Mouse (Mus musculus) heart, postnatal 14 days (tissue): ENCODE measurements at regions not wholly inside any gene's neighbourhood (a gene's known extent, or its start where the extent isn't known, plus 50 kb on each side); places are given as distances from the start of the nearest gene placed in this dataset.
"Not testable (repeated sequence)": the region's sequence is repeated elsewhere in the genome, so short reads cannot be mapped to it uniquely, and the experiment has no call there.

Source experiments
- DNase-seq, 2 experiments: peaks; one replicate each; pipeline ENCODE4 v3.0.0; 2021 to 2022
- intact Hi-C: fragments of 180-260 bp; cut with DNase I; formaldehyde crosslinking; loops from one replicate; pipeline ENCODE4 v1.15.1; 2025

DNA sequence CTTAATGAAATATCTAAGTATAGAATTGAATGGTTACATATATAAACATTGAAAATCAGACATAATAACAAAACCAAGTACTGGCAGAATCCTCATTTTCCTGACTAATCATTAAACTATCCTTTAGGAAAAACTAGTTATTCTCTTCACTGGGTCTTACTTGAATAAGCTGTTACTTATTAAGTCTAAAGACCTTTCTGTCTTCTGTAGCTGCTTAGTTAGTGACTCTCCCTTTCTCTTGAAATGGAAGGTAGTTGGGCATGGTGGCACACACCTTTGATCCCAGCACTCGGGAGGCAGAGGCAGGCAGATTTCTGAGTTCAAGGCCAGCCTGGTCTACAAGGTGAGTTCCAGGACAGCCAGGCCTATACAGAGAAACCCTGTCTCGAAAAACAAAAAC lies 135.9 kb upstream of the Abcb5 start:
- intact Hi-C loops = not testable (repeated sequence)

DNA sequence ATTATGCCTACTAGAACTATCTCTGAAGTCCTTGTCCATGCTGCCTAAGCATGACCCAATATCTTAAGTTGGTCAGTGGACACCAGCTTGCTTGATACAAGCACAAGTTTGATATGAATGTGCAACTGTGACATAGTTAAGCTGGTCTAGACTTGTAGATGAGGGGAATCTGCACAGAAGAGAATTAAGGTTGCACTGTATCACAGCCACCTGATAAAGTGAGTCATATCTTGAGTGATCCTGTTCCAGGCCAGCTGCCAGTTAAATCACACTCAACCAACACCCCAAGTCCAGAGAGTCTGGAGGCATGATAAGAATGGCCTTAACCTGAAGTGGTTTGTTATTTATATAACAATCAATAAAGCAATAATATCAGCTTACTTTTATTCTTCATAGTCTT lies 133.5 kb upstream of the Abcb5 start:
- intact Hi-C loops = no loop called here
- no peak for DNase-seq

More for the DNA sequence above, 135.9 kb upstream of the Abcb5 start:
- DNase-seq = not testable (repeated sequence)

DNA sequence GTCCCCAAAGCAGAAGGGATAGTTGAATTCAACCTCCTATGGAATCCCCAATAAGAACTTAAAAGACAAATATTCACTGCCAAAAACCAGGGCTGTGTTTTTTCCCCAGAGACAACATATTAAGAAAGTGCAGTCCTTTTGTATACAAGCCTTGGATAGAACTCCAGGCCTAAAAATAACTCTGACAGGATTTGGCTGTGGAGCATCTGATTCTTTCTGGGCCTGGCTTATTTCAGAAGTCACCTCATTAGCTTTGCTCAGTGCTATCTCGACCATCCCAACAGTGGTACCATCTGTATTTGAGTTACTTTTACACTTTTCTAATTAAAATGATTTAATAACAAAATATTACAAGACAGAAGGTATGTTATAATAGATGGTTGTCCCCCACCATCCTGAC lies 131.6 kb upstream of the Abcb5 start:
- intact Hi-C loops = no loop called here
- DNase-seq = peak in 1 of 2 experiments; percentile 29

DNA sequence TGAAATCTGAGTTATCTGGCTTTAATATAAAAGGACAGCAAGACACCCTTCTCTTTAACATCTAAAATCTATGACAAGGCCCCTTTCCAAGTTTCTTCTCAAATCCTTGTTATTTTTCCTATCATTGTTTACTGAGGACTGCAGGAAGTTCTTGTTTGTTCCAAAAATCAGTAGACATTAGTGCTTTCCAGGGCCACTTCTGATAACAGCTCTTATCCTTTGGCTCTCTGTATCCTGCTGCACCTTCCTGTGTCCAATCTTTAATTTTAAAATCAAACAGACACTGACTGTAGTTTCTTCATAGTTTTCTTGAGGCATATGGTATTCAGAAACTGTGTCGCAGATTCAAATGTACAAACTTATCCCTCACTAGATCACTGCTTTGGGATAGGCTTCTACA lies 128.1 kb upstream of the Abcb5 start:
- intact Hi-C loops = no loop called here
- DNase-seq = no peak

DNA sequence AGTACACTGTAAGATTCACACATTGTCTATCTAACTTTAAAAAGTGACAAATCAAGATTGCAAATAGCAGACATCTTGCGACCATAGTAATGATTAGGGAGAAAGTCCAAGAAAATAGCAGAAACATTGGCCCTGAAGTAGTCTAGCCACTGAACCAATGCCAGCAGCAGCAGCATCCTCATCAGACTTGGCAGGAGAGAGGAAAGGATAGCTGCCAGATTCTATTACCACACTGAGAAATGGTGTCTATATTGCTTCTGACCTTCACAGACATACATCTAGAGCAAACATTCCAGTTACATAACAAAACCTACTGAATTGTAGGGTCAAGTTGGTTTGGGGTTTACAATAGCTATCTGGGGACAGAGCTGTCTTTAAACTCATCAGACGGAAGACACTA lies 127.2 kb upstream of the Abcb5 start:
- intact Hi-C loops = no loop called here
- peak in 1 of 2 experiments; percentile 20 for DNase-seq

DNA sequence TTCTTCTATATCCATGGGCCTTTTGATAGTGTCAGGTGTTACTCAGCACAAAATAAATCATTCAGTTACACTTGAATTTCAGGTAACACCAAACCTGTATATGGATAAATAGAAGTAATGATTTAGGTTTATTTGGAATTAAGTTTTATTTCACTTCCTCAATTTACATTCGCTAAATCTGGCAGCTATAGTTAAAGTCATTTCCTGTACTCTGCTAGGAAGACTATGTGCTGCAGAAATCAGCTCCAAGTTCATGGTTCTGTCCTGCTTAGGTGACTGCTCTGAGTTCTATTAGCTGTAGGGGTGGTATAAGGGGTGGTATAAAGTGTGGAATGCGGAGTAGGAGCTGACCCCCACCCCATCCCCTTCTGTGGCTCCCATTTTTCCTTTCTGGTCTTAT lies 123.1 kb upstream of the Abcb5 start:
- DNase-seq = no peak
- intact Hi-C loops = no loop called here

DNA sequence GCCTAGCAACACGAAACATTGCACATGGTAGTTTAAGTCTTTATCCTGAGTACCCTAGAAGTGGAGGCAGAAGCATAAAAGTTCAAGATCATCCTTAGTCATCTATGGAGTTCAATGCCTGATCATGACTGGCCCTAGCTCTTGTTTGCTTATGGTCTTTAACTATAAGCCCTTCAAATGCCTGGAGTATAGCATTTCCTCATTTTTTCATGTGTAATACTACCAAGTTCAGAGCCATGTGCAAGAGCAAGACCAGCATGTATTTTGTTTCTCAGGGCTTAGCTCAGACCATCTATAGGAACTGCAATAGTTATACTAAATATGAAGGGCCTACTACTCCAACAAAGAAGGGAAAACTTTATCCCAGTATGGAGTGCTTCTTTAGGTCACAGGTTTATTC lies 122.4 kb upstream of the Abcb5 start:
- no peak for DNase-seq
- intact Hi-C loops = no loop called here

DNA sequence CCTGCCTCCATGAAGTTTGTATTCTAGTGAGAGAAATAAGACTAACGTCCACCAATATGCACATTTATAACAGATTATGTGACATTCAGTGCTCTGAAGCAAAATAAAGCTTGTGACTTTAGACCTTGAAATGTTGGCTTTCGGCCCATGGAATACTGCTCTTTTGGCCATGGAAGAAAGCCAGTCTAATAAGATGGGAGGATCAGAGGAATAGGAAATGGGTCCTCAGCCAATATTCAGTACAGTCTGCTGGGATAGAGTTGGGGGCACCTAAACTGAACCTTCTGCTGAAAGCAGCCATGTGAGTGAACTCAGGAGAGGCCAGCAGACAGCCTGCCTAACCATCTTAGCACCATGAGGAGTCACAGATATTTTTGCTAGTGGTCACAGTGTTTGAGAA lies 118.6 kb upstream of the Abcb5 start:
- intact Hi-C loops = no loop called here
- peak in 1 of 2 experiments; percentile 15 for DNase-seq

DNA sequence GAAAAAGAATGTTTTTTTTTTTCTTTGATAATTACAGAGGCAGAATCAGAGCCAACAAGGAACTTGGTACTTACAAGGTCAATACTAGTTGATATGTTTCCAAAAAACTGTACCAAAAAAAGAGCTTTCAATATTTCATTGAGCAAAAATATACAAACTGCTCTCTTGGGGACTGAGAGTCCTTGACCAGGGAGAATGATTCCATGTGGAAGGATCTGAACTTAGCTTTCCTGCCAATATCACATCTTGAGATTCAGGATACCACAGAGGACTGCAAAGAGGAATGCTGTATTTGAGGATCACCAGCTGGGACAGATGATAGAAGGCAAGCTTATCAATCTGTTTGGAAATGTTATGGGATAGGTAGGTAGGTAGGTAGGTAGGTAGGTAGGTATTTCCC lies 116.6 kb upstream of the Abcb5 start:
- no peak for DNase-seq
- intact Hi-C loops = no loop called here

DNA sequence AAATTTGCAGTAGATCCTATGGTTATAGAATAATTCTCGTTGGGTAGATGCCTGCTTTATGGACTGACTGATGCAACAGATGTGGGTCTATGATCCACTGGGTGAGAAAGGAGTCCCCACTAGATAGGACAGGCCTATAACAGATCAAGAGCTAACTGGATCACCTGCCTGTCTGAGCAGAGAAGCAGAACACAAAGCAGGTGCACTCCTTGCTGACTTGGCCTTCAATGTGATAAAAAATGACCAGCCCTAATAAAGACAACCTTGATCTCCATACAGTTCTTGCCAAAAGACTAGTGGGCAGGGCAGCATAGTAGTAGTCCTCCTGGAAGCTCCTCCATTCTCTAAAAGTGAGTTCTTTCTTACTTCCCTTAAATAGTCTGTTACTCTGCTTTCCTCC lies 109.6 kb upstream of the Abcb5 start:
- intact Hi-C loops = loop anchor here (10.0 kb wide), 1 partner anchor 159 kb away; the partner anchor contains the start of gene Itgb8
- DNase-seq = no peak

DNA sequence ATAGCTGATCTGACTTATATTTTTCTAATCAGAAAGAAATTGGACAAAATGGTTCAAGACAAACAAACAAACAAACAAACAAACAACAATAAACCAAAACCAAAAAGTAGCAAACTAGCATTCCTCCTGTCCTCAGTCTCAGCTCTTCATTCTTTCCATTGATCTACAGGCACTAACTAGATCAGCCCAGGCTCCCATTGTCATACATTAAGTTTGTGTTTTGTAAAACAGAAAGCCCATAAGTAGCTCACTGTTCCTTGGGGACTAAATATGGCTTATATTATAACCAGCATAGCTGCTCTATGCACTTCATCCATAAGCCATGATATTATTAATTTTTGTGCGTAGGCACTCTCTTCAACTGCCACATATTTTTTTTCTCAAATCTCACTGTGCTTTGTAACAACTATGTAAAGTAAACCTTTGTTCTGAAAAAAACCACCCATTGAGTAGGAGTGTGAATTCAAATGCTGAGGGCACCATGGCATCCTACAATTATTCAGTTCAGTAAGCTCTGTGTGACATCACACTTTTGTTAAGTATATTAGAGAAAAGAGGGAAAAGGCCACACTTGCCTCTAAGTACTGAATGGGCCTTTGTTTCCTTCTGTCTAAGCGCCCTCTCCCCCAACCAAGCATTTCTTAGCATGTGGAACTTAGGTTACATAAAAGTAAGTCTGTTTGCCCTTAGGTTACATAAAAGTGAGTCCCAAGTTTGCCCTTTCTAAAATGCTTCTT lies 108.7 kb upstream of the Abcb5 start:
- no peak for DNase-seq
- intact Hi-C loops = loop anchor here (10.0 kb wide), 1 partner anchor 160 kb away; the partner anchor contains the start of gene Itgb8

DNA sequence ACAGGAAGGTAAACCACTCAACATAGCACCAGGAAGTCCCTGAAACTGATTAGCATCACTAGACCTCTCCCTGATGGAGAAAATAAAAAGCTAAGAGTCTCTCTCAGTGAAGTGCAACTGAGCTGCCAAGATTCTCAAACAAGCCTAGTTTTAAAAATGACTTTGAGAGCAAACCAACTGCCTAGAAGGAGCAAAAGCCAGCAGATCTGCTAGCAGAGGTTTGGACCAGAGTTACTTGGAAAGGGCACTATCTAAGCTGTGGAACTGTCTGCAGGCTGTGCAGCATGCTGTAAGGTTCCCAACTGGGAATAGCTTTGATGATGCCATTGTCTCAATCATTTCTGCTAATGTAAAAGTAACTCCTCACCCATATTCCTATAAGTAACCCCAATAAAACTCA lies 107.9 kb upstream of the Abcb5 start:
- intact Hi-C loops = loop anchor here (10.0 kb wide), 1 partner anchor 161 kb away; the partner anchor contains the start of gene Itgb8
- DNase-seq = no peak

DNA sequence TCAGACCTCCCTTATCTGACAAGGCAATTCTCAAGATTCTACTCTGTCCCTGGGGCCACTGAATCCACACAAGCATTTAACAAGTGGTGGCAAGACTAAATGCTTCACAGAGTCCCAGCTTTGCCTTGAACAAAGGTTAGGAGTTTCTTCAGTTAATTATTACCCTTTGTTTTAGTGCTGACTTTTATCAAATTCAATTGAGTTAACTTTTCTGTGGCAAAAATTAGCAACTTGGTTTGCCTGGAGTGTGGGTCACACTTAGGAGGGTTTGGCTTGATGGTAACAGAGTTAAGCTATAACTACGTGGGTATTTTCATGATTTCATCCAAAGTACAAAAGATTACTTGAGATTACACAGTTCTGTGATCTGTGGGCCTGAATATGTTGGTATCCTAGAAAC lies 104.7 kb upstream of the Abcb5 start:
- DNase-seq = no peak

DNA sequence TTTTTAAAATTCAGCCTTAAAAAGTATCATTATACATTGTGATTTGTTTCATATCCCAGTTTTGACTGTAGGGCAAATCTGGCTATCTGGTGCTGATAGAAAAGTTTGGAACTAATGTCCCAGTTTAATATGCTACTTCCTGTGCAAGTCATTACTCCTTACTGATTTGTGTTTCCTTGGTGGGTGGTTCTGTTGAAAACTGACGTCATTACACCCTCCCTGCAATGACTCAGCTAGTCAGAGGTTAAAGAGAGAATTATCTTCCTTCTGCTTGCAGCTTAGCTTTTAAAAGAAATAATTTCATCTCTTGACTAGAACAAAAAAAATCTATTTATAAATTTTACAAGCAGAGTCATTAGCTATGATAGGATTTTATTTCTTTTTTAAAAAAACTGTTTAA lies 104.2 kb upstream of the Abcb5 start:
- intact Hi-C loops = loop anchor here (10.0 kb wide), 1 partner anchor 164 kb away; the partner anchor contains the start of gene Itgb8
- DNase-seq = no peak

More for the DNA sequence above, 104.7 kb upstream of the Abcb5 start:
- intact Hi-C loops = loop anchor here (10.0 kb wide), 1 partner anchor 164 kb away; the partner anchor contains the start of gene Itgb8

DNA sequence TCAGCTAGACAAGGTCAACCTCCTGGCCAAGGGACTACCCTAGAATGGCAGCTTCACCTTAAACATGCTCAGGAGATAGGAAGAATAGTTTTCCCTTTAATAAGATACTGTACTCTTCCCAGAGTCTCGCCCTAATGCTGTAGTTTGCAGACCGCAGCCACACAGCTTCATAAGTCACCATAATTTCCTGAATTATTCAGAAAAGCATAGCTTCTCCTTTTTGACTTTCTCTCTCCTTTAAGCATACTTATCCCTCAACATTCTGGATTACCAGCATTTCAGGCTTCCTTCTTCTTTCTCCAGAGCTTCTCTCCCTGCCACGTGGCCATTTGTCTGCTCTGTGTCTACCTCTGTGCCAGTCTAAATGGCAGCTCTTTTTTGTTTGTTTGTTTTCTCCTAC lies 103.5 kb upstream of the Abcb5 start:
- DNase-seq = no peak
- intact Hi-C loops = loop anchor here (10.0 kb wide), 1 partner anchor 165 kb away; the partner anchor contains the start of gene Itgb8

DNA sequence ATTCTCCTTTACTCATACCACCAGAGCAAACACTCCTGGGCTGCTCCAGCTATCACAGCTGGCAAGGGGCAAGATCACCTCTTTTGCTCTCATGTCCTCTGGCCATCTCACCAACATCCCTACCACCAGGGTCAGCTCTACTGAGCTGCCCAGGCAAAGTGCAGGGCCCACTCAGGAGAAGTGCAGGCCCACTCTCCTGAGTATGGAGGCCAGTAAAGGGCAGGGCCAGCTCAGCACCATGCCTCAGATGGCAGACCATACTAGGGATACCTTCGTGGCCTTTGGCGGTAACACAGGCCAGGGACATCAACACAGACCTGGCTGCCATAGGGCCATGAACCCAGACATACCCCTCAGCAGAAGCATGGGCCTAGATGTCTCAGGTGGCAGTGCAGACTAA lies 101.9 kb upstream of the Abcb5 start:
- intact Hi-C loops = no loop called here

DNA sequence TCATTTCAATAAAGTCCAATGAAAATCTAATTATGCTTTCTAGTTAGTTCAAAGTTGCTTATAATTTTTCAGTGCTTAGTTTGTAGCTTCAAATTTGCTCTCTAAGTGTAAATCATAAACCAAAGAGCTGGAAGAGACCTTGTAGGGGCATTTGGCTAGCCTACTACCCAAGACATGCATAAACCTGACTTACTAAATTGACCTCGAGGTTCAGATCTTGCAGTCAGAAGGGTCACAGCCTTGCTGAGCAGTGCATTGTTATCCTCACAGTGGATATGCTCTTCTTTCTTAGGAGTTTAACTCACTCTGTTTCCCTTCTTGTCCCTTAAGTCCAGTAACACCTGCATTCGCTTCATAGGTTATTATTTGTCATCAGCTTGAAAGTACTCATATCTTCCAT lies 96.7 kb upstream of the Abcb5 start:
- DNase-seq = no peak
- intact Hi-C loops = no loop called here

More for the DNA sequence above, 101.9 kb upstream of the Abcb5 start:
- DNase-seq = no peak

DNA sequence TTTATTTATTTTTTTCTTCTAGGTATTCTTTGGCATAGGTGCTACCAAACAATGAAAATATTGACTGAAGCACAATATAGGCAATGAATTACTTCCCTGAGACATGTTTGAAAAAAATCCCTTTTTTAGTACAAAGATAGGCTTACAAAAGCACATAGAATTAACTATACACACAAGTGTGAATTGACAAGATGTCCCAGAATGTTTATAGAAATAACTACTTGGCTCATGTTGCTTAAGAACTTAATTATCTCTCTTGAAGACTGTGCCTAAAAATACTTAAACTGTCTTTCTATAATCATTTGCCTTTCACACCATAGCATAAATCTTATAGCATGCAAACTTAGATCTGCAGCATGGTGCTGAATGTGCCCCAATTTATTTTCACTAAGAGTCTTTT lies 96.3 kb upstream of the Abcb5 start:
- intact Hi-C loops = no loop called here
- DNase-seq = no peak

DNA sequence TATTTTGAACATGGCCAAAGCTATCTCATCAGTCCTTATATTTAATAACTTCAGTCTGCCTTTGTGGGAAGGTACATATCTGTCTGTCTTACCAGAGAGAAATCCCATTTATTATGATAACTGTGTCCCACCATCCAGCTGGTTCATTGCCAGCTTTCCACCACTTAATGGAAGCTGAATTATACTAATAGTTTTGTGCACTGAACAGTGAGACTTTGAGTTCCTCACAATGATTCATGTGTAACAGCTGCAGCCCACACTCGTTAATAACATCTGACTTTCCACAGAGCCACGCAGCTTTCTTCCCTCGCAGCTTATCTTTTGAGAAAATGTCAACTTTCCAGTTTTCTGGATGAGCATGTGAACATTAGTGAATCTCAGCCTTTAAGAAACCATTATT lies 88.3 kb upstream of the Abcb5 start:
- DNase-seq = peak; percentile 14 to 26
- intact Hi-C loops = no loop called here

DNA sequence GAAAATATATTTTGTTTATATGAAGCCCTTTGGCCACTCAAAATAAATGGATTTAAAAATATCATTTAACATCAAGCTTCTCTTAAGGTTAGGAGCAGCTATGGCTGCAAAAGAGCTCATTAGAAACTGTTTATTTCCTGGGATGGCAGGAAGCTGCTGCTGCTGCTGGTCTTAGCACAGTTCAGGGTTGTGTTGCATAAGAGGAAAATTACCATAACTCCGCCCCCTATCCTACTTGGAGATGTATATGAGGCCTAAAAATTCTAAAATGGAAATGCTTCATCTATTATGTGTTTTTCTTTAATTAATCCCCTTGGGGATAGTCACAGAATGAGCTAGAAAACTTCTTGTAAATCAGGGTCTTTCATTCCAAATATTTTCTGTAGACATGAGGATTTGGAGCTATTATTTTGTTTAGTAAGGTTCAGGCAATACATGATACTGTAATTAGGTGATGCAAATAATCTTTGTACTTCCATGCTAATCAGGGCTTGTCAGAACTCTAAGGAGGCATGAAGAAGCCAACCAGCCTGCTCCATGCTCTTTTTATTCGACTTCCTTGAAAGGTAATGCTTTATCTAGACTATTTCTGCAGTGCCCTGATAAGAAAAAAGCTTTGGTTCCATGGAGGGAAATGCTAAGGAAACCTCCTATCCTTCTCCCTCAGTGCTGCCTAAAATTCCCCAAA lies 85.6 kb upstream of the Abcb5 start:
- intact Hi-C loops = no loop called here
- no peak for DNase-seq

DNA sequence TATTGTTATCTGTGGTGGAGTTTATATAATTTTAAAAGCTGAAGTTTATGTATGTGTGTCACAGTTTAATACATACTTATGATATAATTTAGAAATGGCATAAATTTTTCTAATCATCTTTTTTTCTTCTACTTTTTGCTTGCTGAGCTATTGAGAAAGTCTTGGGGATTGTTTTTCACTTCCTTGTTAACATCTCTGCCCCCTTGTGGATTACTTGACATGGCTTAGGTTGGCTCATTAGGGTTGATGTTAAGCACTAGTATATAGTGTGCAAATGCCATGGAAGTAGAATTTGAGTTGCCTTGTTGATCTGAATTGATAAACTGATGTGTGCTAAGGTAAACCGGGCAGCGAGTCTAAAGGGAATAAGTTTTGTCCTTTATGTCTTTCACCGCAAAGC lies 72.1 kb upstream of the Abcb5 start:
- intact Hi-C loops = no loop called here
- no peak for DNase-seq

DNA sequence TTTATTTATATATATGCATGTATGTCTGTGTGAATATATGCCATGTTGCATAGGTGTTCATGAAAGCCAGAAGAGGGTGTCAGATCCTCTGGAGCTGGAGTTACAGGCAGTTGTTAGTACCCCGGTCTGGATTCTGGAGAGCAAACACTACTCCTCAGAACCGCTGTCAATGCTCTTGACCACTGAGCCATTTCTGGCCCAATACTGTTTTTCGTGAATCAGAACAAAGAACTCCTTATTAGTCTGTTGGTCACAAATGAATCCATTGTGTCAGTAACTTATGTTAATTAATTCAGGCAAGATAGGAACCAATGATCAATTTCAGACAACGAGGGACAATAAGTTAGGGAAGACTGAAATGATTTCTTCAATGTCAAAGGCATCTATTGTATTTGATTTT lies 68.6 kb upstream of the Abcb5 start:
- DNase-seq = no peak
- intact Hi-C loops = no loop called here
